Mouse (Mus musculus): ENCODE results near the gene Oser1. TPM values are rescaled to one million over a fixed set of nuclear protein-coding genes. Genes with fewer than 3 reads are reported as not detected.

The Oser1 gene
- polyA plus RNA-seq, 1 experiment from 2014 or later, result 96.5 TPM

DNA sequence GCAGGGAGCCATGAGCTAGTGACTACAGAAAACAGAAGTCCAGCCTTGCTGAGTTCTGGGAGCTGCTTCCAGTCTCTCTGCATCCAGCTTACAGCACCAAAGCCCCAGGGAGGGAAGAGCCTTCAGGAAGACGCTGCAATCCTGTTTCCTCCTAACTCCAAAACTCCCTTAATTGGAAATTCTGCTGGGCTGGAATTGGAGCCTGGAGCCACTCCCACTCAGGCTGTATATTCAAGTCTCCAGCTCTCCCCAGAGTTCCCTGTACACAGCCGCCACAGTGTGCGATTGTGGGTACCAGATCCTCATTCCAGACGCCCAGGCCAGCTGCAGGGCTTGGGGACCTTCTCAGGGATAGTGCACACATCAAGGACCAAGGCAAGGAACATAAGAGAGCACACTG, 54.3 kb downstream of the Oser1 start:
- no peak for ATAC-seq (ENCODE audit: low FRiP score, low read depth)
- Histone ChIP-seq H3K27ac (no peak overlapping the region), H3K4me2 (replicated peaks) (no peak overlapping the region), H3K4me3 (no peak overlapping the region), H3K9ac (no peak overlapping the region), H3K27me3 (peaks cover 17% of the 10 kb centered on the region), H3K4me1 (no peaks in the 10 kb centered on the region), H3K36me3 (no peaks in the 10 kb centered on the region), H3K9me3 (no peaks in the 10 kb centered on the region)
- 35% methylated on average over 4 of the region's 4 CpGs for WGBS

- no peak overlapping the region for H3K9ac ChIP-seq
- ATAC-seq (ENCODE audit: low FRiP score, low read depth), result no peak
- WGBS, result 72% methylated on average over 18 of the region's 18 CpGs
- no peak overlapping the region for H3K4me2 ChIP-seq (replicated peaks)
- no peak overlapping the region for H3K4me3 ChIP-seq
- no peaks in the 10 kb centered on the region for H3K36me3 ChIP-seq
- no peaks in the 10 kb centered on the region for H3K27me3 ChIP-seq
- H3K27ac ChIP-seq, result no peak overlapping the region
- no peaks in the 10 kb centered on the region for H3K9me3 ChIP-seq
- no peaks in the 10 kb centered on the region for H3K4me1 ChIP-seq
Observed at GRCm38 (mm10) chr2:163364785-163365541, 59.5 kb downstream of the Oser1 start.

- 81% methylated on average over 12 of the region's 12 CpGs for WGBS
- Histone ChIP-seq H3K27me3 (no peaks in the 10 kb centered on the region), H3K9me3 (no peaks in the 10 kb centered on the region), H3K4me2 (replicated peaks) (no peak overlapping the region), H3K9ac (no peak overlapping the region), H3K4me3 (no peak overlapping the region), H3K27ac (no peak overlapping the region), H3K4me1 (no peaks in the 10 kb centered on the region), H3K36me3 (no peaks in the 10 kb centered on the region)
- no peak for ATAC-seq (ENCODE audit: low FRiP score, low read depth)
Observed at GRCm38 (mm10) chr2:163362940-163363921, 61.3 kb downstream of the Oser1 start.

DNA sequence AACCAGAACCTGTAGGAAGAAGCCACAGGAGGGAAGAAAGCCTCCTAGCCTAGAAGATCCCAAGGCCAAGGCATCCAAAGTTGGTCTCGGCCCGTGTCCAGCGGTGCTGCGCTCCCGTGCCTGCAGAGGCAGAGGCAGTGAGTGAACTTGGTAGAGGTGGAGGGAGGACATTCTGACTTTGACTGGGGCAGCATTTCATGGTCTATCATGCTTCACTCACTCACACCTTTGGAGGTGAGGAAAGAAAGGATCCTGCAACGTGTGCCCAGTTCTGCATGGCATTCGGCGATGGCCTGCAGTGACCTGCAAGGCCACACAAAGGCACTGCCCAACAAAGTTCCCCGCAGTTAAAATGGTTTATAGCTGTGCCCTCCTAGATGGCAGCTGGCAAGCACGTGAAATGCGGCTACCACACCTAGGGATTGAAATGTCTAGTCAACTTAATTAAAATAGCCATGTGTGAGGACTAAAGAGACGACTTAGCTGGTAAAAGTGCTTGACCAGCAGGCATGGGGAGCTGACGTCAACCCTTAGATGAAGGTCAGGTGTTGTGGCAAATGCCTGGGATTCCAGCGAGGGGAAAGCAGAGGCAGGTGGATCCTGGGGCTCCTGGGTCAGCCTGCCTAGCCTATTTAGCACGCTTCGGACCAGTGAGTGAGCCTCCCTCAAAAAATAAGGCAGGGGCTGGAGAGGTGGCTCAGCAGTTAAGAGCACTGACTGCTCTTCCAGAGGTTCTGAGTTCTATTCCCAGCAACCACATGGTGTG, 63.5 kb downstream of the Oser1 start:
- Histone ChIP-seq H3K4me2 (replicated peaks) (no peak overlapping the region), H3K4me1 (no peaks in the 10 kb centered on the region), H3K27me3 (no peaks in the 10 kb centered on the region), H3K9me3 (no peaks in the 10 kb centered on the region), H3K36me3 (no peaks in the 10 kb centered on the region), H3K9ac (no peak overlapping the region), H3K27ac (no peak overlapping the region), H3K4me3 (no peak overlapping the region)
- WGBS, result 69% methylated on average over 16 of the region's 16 CpGs
- ATAC-seq (ENCODE audit: low FRiP score, low read depth), result no peak

DNA sequence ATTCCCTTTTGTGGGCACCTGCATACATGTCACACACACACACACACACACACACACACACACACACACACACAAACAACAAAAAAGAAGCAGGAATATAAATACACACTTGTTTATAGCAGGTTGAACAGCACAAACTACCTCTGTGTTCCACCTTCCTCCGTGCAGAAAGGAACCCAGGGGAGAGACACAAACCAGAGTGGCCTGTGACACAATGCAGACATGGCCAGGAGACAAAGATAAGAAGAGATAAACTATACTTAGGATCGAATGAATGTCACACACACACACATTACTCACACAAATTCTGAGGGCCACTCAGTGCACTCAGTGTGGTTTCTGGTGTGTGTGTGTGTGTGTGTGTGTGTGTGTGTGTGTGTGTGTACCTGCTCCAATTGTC, 65.2 kb downstream of the Oser1 start:
- Histone ChIP-seq H3K36me3 (no peaks in the 10 kb centered on the region), H3K9me3 (no peaks in the 10 kb centered on the region), H3K4me1 (no peaks in the 10 kb centered on the region), H3K27ac (no peak overlapping the region), H3K4me2 (replicated peaks) (no peak overlapping the region), H3K9ac (no peak overlapping the region), H3K4me3 (no peak overlapping the region), H3K27me3 (no peaks in the 10 kb centered on the region)
- ATAC-seq (ENCODE audit: low FRiP score, low read depth), result no peak
- WGBS, result 50% methylated on average over 2 of the region's 2 CpGs

- Histone ChIP-seq H3K27me3 (no peaks in the 10 kb centered on the region), H3K9me3 (no peaks in the 10 kb centered on the region), H3K4me2 (replicated peaks) (no peak overlapping the region), H3K4me1 (peaks cover 5% of the 10 kb centered on the region), H3K9ac (no peak overlapping the region), H3K4me3 (no peak overlapping the region), H3K27ac (no peak overlapping the region), H3K36me3 (no peaks in the 10 kb centered on the region)
- no peak for ATAC-seq (ENCODE audit: low FRiP score, low read depth)
- 60% methylated on average over 5 of the region's 5 CpGs for WGBS
Observed at GRCm38 (mm10) chr2:163358662-163359061, 65.8 kb downstream of the Oser1 start.

DNA sequence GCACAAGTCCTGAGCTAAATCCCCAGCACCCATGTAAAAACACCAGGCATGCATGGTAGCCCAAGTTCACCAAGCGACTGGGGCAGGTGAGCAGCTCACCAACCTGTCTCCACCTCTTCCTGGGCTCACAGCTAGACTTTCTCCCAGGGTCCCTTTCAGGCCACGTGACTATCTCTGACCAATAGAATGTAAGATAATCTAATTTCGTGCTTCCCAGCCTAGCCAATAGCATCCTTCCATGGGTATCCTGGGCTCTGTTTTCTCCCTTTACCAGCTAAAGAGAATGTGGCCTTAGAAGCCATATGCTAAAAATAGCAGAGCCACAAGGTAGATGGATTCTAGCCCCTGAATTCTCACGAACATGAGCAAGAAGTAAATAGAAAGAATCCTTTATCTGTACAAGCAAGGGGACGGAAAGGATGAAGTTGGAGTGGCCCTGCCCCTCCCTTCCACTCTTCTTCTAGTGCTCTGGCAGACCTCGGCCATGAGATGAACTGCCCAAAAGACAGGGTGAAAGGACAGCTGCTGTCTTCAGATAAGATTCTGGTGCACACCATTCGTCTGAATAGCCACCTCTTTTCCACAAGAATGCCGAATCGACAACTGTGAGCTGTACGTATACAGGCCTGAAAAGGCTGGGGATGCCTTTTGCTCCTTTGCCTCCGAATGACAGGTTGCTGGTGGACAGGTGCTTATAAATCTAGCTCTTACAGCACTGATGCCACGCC, 68.2 kb downstream of the Oser1 start:
- Histone ChIP-seq H3K9me3 (no peaks in the 10 kb centered on the region), H3K36me3 (no peaks in the 10 kb centered on the region), H3K27ac (no peak overlapping the region), H3K4me1 (peaks cover 14% of the 10 kb centered on the region), H3K9ac (no peak overlapping the region), H3K27me3 (peaks cover 3% of the 10 kb centered on the region; the same call in 1 of the 2 replicates), H3K4me2 (replicated peaks) (no peak overlapping the region), H3K4me3 (no peak overlapping the region)
- no peak for ATAC-seq (ENCODE audit: low FRiP score, low read depth)
- WGBS, result 83% methylated on average over 12 of the region's 12 CpGs

Other genes with a start within 250 kb of the Oser1 start
- 3.5 and 4.5 TPM in 2 replicates for gene Tox2, start 221.6 kb downstream of the Oser1 start, polyA plus RNA-seq (2015; fragmentation: Nextera tagmentation; extraction: Ambion mirVana)
- gene Jph2, start 26.7 kb downstream of the Oser1 start, polyA plus RNA-seq (2015; fragmentation: Nextera tagmentation; extraction: Ambion mirVana), result 2.4 and 2.7 TPM in 2 replicates
- gene Gdap1l1, start 13.8 kb upstream of the Oser1 start, polyA plus RNA-seq (2015; fragmentation: Nextera tagmentation; extraction: Ambion mirVana), result 0.72 and 0.78 TPM in 2 replicates
- gene Fitm2, start 47.9 kb upstream of the Oser1 start, polyA plus RNA-seq (2015; fragmentation: Nextera tagmentation; extraction: Ambion mirVana), result 10.9 and 11.3 TPM in 2 replicates
- not detected in 2 replicates for gene R3hdml, start 67.6 kb upstream of the Oser1 start, polyA plus RNA-seq (2015; fragmentation: Nextera tagmentation; extraction: Ambion mirVana)
- gene Hnf4a, start 82.1 kb upstream of the Oser1 start, polyA plus RNA-seq (2015; fragmentation: Nextera tagmentation; extraction: Ambion mirVana), result 0.18 TPM in 1 of 2 replicates, not detected in the other
- 40.9 and 45.1 TPM in 2 replicates for gene Ttpal, start 177.6 kb upstream of the Oser1 start, polyA plus RNA-seq (2015; fragmentation: Nextera tagmentation; extraction: Ambion mirVana)
- 27.8 and 31.2 TPM in 2 replicates for gene Serinc3, start 220.4 kb upstream of the Oser1 start, polyA plus RNA-seq (2015; fragmentation: Nextera tagmentation; extraction: Ambion mirVana)
- gene Pkig, start 233.7 kb upstream of the Oser1 start, polyA plus RNA-seq (2015; fragmentation: Nextera tagmentation; extraction: Ambion mirVana), result 131 and 134 TPM in 2 replicates